Mouse (Mus musculus): ENCODE results near the gene Slc30a7.
A peak's percentile ranks its signal among the peaks of the same experiment; 100 is the strongest.

The Slc30a7 gene

DNA sequence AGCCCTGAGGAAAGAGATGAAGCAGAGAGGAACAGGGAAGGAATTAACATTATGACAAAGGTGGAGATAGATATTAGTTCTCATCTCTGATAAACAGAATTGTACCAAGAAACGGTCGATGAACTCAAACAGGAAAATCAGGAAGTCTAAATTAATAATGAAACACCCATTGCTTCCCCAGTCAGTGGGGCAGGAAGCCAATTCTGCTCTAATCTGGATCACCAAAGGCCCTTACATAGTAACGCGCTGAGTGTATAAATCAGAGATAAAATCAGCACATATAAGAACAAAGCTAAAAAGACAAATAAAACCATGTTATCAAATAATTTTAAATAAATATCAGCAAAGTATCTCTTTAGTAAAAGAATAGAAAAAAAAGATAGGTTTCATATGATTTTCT, 15.1 kb downstream of the Slc30a7 start:
- DNase-seq (ENCODE audit: low read depth, low spot score), result no peak

- no peak for DNase-seq (ENCODE audit: low read depth, low spot score)
These were observed 21.9 kb downstream of the Slc30a7 start for GRCm38 (mm10) chr3:115985183-115985892.

- no peak for DNase-seq (ENCODE audit: low read depth, low spot score)
These were observed 22.6 kb downstream of the Slc30a7 start for GRCm38 (mm10) chr3:115984653-115985052.

DNA sequence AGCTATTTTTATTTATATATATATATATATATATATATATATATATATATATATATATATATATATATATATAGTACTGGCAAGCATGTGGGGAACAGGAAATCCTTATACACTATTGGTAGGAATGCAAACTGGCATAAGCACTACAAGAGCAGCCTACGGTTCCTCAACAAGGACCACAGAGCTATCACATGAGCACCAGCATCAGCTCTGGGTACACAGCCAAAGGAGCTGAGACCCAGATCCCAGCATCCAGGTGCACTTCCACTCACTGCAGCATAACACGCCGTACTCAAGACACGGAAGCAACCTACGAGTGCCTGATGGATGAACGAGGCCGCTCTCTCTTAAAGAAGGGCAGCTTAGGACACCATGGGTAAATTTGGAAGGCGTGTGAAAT, 24.0 kb downstream of the Slc30a7 start:
- no peak for DNase-seq (ENCODE audit: low read depth, low spot score)

DNA sequence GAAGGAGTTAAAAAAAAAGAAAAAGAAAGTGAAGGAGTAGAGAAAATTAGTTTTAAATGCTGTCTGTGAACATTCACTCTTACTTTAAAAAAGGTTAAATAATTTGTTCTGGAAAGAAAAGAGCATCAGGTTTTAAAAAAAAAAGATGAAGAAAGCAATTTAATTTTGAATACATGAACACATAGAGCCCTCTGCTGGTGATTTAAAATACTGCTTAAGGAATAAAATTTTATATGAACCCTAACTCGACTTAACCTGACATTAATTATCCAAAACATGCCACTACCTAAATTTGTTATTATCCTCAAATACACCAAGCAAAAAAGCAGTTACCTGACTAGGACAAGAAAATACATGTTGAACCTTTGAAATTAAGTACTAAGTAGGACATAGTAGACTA, 28.2 kb downstream of the Slc30a7 start:
- peak; percentile 64 for DNase-seq (ENCODE audit: low read depth, low spot score)

DNA sequence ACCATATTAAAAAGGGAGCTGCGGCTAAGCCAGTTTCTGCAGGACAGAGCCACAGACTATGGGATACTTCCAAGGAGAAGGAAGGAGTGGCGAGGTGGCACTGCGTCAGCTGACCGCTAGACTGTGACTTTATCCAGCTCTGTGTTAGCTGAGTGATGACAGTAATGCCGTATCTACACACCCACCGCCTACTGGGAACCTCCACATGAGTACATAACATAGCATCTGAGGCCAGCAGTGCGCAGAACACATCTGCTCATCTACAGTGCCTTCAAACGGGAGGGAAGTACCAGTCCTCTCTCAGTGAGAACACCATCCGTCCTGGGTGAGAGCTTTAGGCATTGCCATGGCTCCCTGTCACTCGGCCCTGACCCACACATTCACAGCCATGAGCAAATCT, 32.2 kb downstream of the Slc30a7 start:
- peak; percentile 33 for DNase-seq (ENCODE audit: low read depth, low spot score)

- peak; percentile 82 for DNase-seq (ENCODE audit: low read depth, low spot score)
These were observed 33.0 kb downstream of the Slc30a7 start for GRCm38 (mm10) chr3:115974228-115974627.

DNA sequence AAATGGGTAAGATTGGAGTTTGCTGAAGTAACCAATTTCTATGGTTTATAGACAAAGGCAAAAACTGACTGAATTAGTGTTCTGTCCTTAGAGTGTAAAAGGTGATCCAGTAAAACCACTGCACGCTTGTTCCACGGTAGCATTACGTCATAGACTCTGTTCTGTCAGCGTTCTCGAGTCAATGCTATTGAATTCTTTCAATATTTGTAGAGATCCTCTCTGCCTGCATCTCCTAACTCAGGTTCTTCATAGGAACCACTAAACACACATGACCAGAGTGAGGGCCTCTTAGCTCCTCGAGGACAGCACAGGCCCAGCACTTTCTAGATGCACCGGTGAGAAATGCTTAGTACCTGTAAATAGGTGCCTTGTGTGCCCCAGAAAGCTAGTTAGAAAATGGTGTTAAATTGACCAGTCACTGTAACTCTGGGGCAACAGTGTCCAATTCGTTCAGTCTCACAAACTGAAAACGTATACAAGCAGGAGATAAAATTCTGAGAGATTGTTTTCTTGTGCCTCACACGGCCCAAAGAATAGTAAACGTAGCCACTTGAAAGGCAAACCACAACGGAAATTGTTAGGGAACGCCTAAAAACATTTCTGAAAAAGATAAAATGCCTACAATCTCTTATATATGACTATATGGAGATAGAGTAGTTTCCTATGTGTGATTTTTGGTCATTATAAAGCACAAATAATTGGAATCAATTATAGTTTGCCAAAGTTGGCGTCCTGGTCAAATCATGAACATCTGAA, 35.1 kb downstream of the Slc30a7 start:
- peak; percentile 87 for DNase-seq (ENCODE audit: low read depth, low spot score)

GRCm38 (mm10) chr3:115971045-115971785, 36.0 kb downstream of the Slc30a7 start:
- peak; percentile 62 for DNase-seq (ENCODE audit: low read depth, low spot score)

DNA sequence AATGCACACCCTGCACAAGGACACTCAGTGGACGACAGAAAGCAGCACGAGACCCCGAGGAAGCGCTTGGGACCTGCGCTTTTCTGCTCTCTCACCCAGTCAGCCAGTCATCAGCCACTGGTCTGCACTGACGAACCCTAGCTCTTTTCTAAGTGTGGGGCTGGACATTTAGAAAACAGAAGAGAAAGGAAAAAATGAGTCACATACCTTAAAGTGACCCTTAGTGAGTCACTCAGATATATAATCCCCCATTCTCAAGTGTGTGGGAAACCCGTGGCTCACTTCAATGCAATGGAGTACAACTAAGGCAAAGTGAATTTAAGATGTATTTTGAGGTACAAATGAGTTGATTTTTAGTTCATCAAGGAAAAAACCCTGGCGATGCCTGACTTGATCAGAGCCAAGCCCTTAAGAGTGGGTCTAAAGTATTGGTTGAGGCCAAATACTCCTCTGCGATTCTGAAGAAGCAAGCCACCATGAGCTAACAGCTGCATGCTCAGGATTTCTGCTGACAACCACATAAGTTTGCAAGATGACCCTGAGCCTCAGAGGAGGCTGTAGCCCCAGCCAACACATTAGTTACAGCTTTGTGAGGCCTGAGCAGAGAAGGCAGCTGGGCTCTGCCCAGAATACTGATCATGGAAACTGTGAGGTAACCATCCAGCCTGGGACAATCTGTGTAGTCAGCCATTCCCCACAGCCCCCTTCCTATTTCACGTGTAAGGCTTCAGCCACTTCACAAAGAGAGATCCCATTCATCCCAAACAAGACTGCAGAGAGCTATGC, 38.3 kb downstream of the Slc30a7 start:
- DNase-seq (ENCODE audit: low read depth, low spot score), result no peak

GRCm38 (mm10) chr3:115964071-115964470, 43.1 kb downstream of the Slc30a7 start:
- DNase-seq (ENCODE audit: low read depth, low spot score), result no peak

DNA sequence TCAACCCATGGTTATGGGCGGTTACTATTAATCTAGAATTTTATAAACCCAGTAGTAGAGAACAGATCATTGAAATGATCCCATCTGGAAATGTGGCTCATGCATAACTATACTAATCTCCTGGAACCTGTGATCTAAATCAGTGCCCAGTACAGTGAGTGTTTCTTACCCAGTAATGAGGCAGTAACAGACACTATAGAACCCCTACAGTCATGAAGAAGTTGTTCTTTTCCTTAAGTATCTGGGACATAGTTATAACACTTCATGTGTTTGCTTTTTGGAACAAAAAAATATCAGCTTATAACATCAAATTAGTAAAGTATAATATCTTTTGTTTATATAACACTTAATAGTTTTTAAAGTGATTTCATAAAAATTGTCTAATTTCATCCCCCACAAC, 43.6 kb downstream of the Slc30a7 start:
- DNase-seq (ENCODE audit: low read depth, low spot score), result no peak

GRCm38 (mm10) chr3:115962028-115962415, 45.2 kb downstream of the Slc30a7 start:
- DNase-seq (ENCODE audit: low read depth, low spot score), result no peak

GRCm38 (mm10) chr3:115961311-115962027, 45.7 kb downstream of the Slc30a7 start:
- DNase-seq (ENCODE audit: low read depth, low spot score), result no peak

DNA sequence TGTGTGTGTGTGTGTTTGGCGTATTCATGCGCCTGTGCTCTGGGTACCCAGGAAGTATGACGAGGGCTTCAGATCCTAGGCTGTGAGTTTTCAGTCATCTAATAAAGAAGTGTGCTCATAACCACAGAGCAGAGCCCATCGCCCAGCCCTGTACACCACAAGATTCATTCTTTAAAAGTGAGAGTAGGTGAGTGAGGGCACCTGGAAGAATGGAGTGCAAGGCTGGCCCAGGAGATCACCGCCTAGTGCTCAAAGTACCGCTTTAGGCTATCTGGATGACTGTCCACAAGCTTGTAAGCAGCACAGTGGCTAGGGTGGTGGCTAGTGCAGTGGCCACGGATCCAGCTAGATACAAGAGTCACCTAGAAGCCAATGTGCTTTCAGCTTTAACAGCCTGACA, 50.0 kb downstream of the Slc30a7 start:
- no peak for DNase-seq (ENCODE audit: low read depth, low spot score)

DNA sequence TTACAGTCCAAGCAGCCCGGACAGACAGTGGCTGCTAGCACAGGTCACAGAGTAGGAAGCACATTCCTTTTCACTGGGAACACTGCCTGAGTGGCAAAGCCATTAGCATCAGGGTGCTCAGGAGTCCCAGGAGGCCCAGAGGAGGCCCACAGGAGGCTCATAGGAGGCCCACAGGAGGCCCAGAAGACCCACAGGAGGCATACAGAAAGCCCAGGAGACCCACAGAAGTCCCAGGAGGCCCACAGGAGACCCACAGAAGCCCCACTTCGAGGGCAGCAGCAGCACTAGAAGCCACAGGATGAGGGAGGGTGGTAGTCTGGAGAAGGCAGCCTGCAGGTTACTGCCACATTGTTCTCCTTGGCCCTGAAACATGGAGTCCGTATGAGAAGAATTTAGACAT, 54.1 kb downstream of the Slc30a7 start:
- no peak for DNase-seq (ENCODE audit: low read depth, low spot score)

DNA sequence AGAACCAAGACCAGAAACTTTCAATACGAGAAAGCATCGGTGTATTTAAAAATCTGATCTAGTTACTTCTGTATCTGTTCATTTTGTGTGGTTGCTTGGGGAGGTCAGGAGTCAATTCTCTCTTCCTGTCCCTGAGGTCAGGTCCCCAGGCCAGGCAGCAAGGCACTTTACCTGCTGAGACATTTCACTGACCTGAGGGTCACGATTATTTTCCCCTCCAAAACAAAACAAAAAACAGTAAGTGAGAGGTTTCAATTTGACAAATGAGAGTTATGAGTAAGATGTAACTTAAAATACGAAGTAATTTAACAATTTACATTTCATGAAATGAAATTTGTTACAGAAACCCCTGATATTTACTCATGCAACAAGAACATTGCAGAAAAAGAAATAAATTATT, 54.9 kb downstream of the Slc30a7 start:
- DNase-seq (ENCODE audit: low read depth, low spot score), result no peak

GRCm38 (mm10) chr3:115951221-115951620, 56.0 kb downstream of the Slc30a7 start:
- DNase-seq (ENCODE audit: low read depth, low spot score), result no peak

- no peak for DNase-seq (ENCODE audit: low read depth, low spot score)
These were observed 57.0 kb downstream of the Slc30a7 start for GRCm38 (mm10) chr3:115949921-115950877.

Data from CD4-positive helper T cell, adult 2 months (primary cell).